Comparison of ENCODE assay signal across 9 mouse cellular contexts in the genomic region with DNA sequence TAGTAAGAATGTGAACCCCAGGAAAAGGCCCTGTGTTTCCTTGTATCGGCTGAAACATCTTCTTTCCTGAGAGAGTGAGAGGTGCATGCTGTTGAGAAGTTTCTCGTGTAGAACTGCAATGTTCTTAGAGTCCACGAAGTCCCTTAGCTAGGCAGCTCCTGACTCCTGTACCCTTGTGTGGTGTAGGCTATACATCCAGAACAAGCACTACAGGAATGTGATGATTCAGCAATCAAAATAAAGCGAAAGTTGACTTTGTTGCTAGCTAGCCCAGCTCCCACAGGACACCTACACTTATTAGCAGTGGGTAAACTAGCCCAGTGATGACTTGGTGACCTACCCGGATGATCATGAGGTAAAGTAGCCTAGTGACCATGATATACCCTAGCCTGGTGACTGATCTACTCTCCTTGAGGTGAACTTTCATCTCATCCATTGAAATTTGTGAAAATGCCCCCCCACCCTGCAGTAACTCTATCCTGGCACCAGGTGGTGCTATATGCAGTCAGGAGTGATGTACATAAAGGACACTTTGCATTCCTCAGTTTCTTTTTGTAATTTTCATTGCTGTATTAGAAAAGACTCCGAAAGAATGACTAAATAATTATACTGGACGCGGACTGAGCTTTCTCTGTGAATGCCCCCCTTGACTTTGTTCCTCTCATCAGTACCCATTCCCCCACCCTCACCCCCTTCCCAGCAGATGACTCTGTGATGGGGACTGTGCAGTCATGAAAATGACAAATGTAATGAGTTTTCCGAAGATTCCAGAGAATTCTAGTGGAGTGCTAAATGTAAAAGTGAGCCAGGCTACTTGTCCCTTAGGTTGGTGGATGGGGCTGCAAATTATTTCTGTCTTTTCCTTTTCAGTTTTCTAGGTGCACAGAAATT.
A peak's percentile ranks its signal among the peaks of the same experiment; 100 is the strongest.
DNase-seq lines count a peak whose midpoint lies in the region; ATAC-seq and TF ChIP-seq lines count a peak whose summit lies in the region.
"Had no signal": no experiment of that assay in that cellular context is flagged by ENCODE, and none has a peak within 500 bp of the region (broad histone marks: within the 10 kb centered on the region; RNA-seq: fewer than 3 reads in every experiment).

No protein-coding gene starts in this region.

- H3K36me3 ChIP-seq in liver, embryonic 12.5 days = no peaks in the 10 kb centered on the region
- no peaks in the 10 kb centered on the region for H3K36me3 ChIP-seq in embryonic facial prominence, embryonic 11.5 days (replicated peaks; ENCODE audit: control insufficient read depth, insufficient read depth, low read depth, low read length)
- H3K36me3 ChIP-seq in hindbrain, postnatal 0 days (ENCODE audit: insufficient read depth, low read length) = no peaks in the 10 kb centered on the region
- no peaks in the 10 kb centered on the region for H3K36me3 ChIP-seq in limb, embryonic 14.5 days (ENCODE audit: control insufficient read depth, insufficient read depth, low read length)
- H3K36me3 ChIP-seq: embryonic facial prominence, embryonic 12.5 days had no signal

- no peaks in the 10 kb centered on the region for H3K27me3 ChIP-seq in liver, embryonic 12.5 days (replicated peaks)
- H3K27me3 ChIP-seq in embryonic facial prominence, embryonic 11.5 days (ENCODE audit: control insufficient read depth, insufficient read depth, low read length) = no peaks in the 10 kb centered on the region
- H3K27me3 ChIP-seq in hindbrain, postnatal 0 days (ENCODE audit: insufficient read depth, low read length) = no peaks in the 10 kb centered on the region
- H3K27me3 ChIP-seq in limb, embryonic 14.5 days (ENCODE audit: control insufficient read depth, insufficient read depth, low read length) = no peaks in the 10 kb centered on the region
- H3K27me3 ChIP-seq: embryonic facial prominence, embryonic 12.5 days had no signal

- H3K4me2 ChIP-seq in liver, embryonic 12.5 days = no peak overlapping the region
- H3K4me2 ChIP-seq in embryonic facial prominence, embryonic 11.5 days (ENCODE audit: low read depth, low read length) = no peak overlapping the region
- H3K4me2 ChIP-seq in hindbrain, postnatal 0 days (ENCODE audit: low read depth, low read length) = no peak overlapping the region
- no peak overlapping the region for H3K4me2 ChIP-seq in limb, embryonic 14.5 days (replicated peaks; ENCODE audit: low read depth, low read length, severe bottlenecking)
- H3K4me2 ChIP-seq: embryonic facial prominence, embryonic 12.5 days had no signal

- no peaks in the 10 kb centered on the region for H3K9me3 ChIP-seq in liver, embryonic 12.5 days (replicated peaks)
- no peaks in the 10 kb centered on the region for H3K9me3 ChIP-seq in embryonic facial prominence, embryonic 11.5 days (replicated peaks; ENCODE audit: control insufficient read depth, low read length)
- no peaks in the 10 kb centered on the region for H3K9me3 ChIP-seq in hindbrain, postnatal 0 days (ENCODE audit: low read length)
- no peaks in the 10 kb centered on the region for H3K9me3 ChIP-seq in limb, embryonic 14.5 days (ENCODE audit: control insufficient read depth, low read length)
- H3K9me3 ChIP-seq: embryonic facial prominence, embryonic 12.5 days had no signal

- 40% methylated on average over 9 of the region's 9 CpGs for WGBS in liver, embryonic 12.5 days (ENCODE audit: insufficient replicate concordance)
- 57% methylated on average over 9 of the region's 9 CpGs for WGBS in embryonic facial prominence, embryonic 11.5 days
- WGBS in hindbrain, postnatal 0 days = 55% methylated on average over 9 of the region's 9 CpGs
- WGBS in limb, embryonic 14.5 days = 51% methylated on average over 9 of the region's 9 CpGs

- ATAC-seq in liver, embryonic 12.5 days = no peak
- peak; percentile 71 for ATAC-seq in activated CD4-positive, CD25-positive, alpha-beta regulatory T cell, adult 4 months
- no peak for ATAC-seq in embryonic facial prominence, embryonic 11.5 days (replicated peaks; ENCODE audit: insufficient number of reproducible peaks, low FRiP score, low TSS enrichment, low read depth)
- ATAC-seq in hindbrain, postnatal 0 days = peak; percentile 53; the same call in 1 of the 2 replicates
- ATAC-seq in limb, embryonic 14.5 days (ENCODE audit: low FRiP score, low read depth) = no peak
- peak; percentile 52; the same call in 1 of the 2 replicates for ATAC-seq in monocyte, adult 5-6 weeks (replicated peaks; ENCODE audit: insufficient number of reproducible peaks, low FRiP score, low TSS enrichment, poor library complexity, severe bottlenecking)

- DNase-seq in liver = peak; percentile 14
- peak; percentile 71 for DNase-seq in embryonic facial prominence, embryonic 11.5 days (ENCODE audit: low spot score)
- peak; percentile 74 for DNase-seq in hindbrain, postnatal 0 days (ENCODE audit: low spot score)
- peak; percentile 35 for DNase-seq in limb, embryonic 14.5 days (ENCODE audit: low spot score)
- no peak for DNase-seq in spleen, postnatal 14 days (ENCODE audit: low spot score in 2 of 2)

- no peak overlapping the region for H3K27ac ChIP-seq in liver, embryonic 12.5 days
- H3K27ac ChIP-seq in embryonic facial prominence, embryonic 11.5 days (replicated peaks; ENCODE audit: low read depth, low read length) = no peak overlapping the region
- H3K27ac ChIP-seq in hindbrain, postnatal 0 days = no peak overlapping the region
- H3K27ac ChIP-seq in limb, embryonic 14.5 days (replicated peaks; ENCODE audit: low read depth, low read length) = no peak overlapping the region
- H3K27ac ChIP-seq: embryonic facial prominence, embryonic 12.5 days had no signal

- no peak overlapping the region for H3K9ac ChIP-seq in liver, embryonic 12.5 days
- H3K9ac ChIP-seq in embryonic facial prominence, embryonic 11.5 days (replicated peaks; ENCODE audit: low read length) = no peak overlapping the region
- no peak overlapping the region for H3K9ac ChIP-seq in hindbrain, postnatal 0 days (replicated peaks; ENCODE audit: low read length)
- H3K9ac ChIP-seq in limb, embryonic 14.5 days (ENCODE audit: low read depth, low read length, severe bottlenecking) = no peak overlapping the region
- H3K9ac ChIP-seq: embryonic facial prominence, embryonic 12.5 days had no signal

- peak; percentile 91 for TF ChIP-seq CTCF in hindbrain, postnatal 0 days (IDR thresholded peaks at IDR 0.05; ENCODE audit: low read depth)

- no peaks in the 10 kb centered on the region for H3K4me1 ChIP-seq in liver, embryonic 12.5 days
- no peaks in the 10 kb centered on the region for H3K4me1 ChIP-seq in embryonic facial prominence, embryonic 11.5 days (ENCODE audit: control insufficient read depth, insufficient read depth, low read length)
- no peaks in the 10 kb centered on the region for H3K4me1 ChIP-seq in hindbrain, postnatal 0 days (ENCODE audit: insufficient read depth, low read length)
- no peaks in the 10 kb centered on the region for H3K4me1 ChIP-seq in limb, embryonic 14.5 days (ENCODE audit: control insufficient read depth, insufficient read depth, low read length)
- H3K4me1 ChIP-seq: embryonic facial prominence, embryonic 12.5 days had no signal

- H3K4me3 ChIP-seq in liver, embryonic 12.5 days = no peak overlapping the region
- no peak overlapping the region for H3K4me3 ChIP-seq in embryonic facial prominence, embryonic 11.5 days (ENCODE audit: low read depth, low read length)
- no peak overlapping the region for H3K4me3 ChIP-seq in hindbrain, postnatal 0 days (ENCODE audit: low read length)
- H3K4me3 ChIP-seq in limb, embryonic 14.5 days (replicated peaks; ENCODE audit: low read length) = no peak overlapping the region
- H3K4me3 ChIP-seq: embryonic facial prominence, embryonic 12.5 days had no signal

- no peak for TF ChIP-seq POLR2A in limb, embryonic 14.5 days (IDR thresholded peaks at IDR 0.05; ENCODE audit: borderline replicate concordance, extremely low read depth, insufficient read depth, insufficient read length)

Comparison
In these comparisons a context has a peak if more than half of its experiments do, and no peak if none do; other contexts are left out.
1. DNase-seq: peak in liver (single experiment), embryonic facial prominence, embryonic 11.5 days (single experiment), hindbrain, postnatal 0 days (single experiment) and limb, embryonic 14.5 days (single experiment); none in spleen, postnatal 14 days (0 of 2).
2. ATAC-seq: peak in activated CD4-positive, CD25-positive, alpha-beta regulatory T cell, adult 4 months (single experiment), hindbrain, postnatal 0 days (single experiment) and monocyte, adult 5-6 weeks (single experiment); none in liver, embryonic 12.5 days (single experiment), embryonic facial prominence, embryonic 11.5 days (single experiment) and limb, embryonic 14.5 days (single experiment).